Mouse (Mus musculus): Measurements from ENCODE around the gene Arid1b. TPM values are rescaled to one million over a fixed set of nuclear protein-coding genes. Genes with fewer than 3 reads are reported as not detected.

The Arid1b gene
- polyA plus RNA-seq, 1 experiment from 2014 or later: 7.2 TPM

- no peak for DNase-seq (ENCODE audit: low spot score)
- H3K27me3 ChIP-seq (replicated peaks; ENCODE audit: insufficient read depth, low read length): no peaks in the 10 kb centered on the region
- H3K36me3 ChIP-seq (ENCODE audit: insufficient read depth, low read length): no peaks in the 10 kb centered on the region
- no peak overlapping the region for H3K4me3 ChIP-seq (ENCODE audit: low read depth, low read length)
- ATAC-seq: no peak
- H3K9ac ChIP-seq (replicated peaks; ENCODE audit: low read depth): no peak overlapping the region
- peaks cover 5% of the 10 kb centered on the region; the same call in 1 of the 2 replicates for H3K4me1 ChIP-seq (ENCODE audit: insufficient read depth, low read depth, low read length)
- 87% methylated on average over 4 of the region's 4 CpGs for WGBS
- H3K9me3 ChIP-seq (ENCODE audit: low read length): no peaks in the 10 kb centered on the region
- no peak overlapping the region for H3K4me2 ChIP-seq (replicated peaks; ENCODE audit: low read depth, low read length)
- no peak overlapping the region for H3K27ac ChIP-seq (ENCODE audit: low read length)
- no peak for TF ChIP-seq EP300 (IDR thresholded peaks at IDR 0.05)
- TF ChIP-seq CTCF (IDR thresholded peaks at IDR 0.05): no peak
Observed at GRCm38 (mm10) chr17:5215352-5215751, 221.2 kb downstream of the Arid1b start.

DNA sequence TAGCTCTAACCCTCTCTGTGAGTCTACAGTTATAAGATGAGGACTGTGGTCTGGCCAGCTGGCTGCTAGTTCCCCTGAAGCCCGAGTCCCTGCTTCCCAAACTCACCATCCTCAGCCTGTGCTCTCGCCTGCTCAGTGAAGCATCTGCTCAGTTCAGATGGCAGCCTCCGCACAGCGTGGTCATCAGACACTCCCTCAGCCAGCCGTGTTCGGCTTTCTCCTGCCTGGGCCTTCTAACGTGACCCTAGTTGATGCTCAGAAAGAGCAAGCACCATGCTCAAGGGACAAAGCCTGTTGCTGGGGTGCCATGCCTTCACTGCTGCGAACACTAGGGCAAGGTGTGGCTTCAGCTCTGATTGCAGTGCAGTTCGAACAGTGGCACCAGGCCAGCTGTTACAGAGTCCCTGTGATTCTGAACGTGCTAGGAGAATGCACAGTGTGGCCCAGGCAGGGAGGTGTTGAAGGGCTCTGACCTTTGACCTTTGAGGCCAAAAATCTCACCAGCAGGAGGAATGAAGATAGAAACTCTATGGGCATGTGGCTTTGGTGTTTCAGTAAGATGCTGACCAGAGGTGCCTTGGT lies 222.9 kb downstream of the Arid1b start:
- DNase-seq (ENCODE audit: low spot score): no peak
- WGBS: 66% methylated on average over 10 of the region's 10 CpGs
- H3K4me1 ChIP-seq (ENCODE audit: insufficient read depth, low read depth, low read length): no peaks in the 10 kb centered on the region; the same call in 1 of the 2 replicates

DNA sequence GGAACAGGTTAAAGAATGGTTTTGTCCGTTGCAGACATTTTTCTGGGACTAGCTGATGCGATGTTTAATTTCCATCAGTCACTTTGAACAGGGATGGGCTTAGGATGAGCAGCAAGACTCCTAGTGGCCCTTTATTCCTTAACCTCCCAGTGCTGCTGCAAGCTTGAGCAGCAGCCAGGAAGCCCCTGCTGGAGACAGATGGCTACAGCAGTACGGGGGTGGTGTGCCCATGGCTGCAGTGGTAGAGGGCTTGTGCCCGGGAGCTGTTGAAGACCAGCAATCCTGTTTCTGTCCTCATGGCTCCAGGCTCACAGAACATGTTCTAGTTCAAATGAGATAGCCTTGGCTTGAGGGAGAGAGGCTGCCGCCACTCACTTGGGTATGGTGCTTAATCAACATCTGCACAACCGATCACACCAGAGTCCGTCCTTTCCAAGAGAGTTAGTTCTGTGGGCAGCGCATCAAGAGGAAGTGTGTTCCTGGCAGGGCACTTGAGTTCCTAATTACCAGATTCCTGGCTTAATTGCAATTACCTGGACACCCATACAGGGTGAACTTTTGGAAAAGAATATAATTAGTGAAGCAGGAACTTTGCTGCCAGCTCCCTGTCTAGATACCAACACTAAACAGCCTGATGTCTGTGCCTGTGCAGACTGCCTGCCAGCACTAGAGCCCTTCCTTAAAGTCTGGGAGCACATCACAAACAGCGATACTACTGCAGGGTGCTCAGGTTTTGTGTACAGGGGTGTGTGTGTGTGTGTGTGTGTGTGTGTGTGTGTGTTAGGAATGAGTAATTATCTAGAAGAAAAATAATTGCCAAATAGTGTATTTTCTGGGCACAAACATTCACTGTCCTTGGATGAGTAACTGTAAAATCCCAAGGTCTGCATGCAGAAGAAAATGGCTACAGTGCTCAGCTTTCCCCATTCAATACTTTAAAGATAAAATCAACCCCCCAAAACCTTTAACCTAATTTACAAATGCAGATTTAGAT lies 224.0 kb downstream of the Arid1b start:
- H3K4me1 ChIP-seq (ENCODE audit: insufficient read depth, low read depth, low read length): no peaks in the 10 kb centered on the region; the same call in 1 of the 2 replicates
- H3K4me3 ChIP-seq (ENCODE audit: low read depth, low read length): no peak overlapping the region
- no peak overlapping the region for H3K27ac ChIP-seq (ENCODE audit: low read length)
- H3K9me3 ChIP-seq (ENCODE audit: low read length): no peaks in the 10 kb centered on the region
- TF ChIP-seq CTCF (IDR thresholded peaks at IDR 0.05) (peak; percentile 54), EP300 (IDR thresholded peaks at IDR 0.05) (no peak)
- H3K9ac ChIP-seq (replicated peaks; ENCODE audit: low read depth): no peak overlapping the region
- ATAC-seq (no peak), DNase-seq (ENCODE audit: low spot score) (no peak)
- H3K27me3 ChIP-seq (replicated peaks; ENCODE audit: insufficient read depth, low read length): no peaks in the 10 kb centered on the region
- H3K4me2 ChIP-seq (replicated peaks; ENCODE audit: low read depth, low read length): no peak overlapping the region
- no peaks in the 10 kb centered on the region for H3K36me3 ChIP-seq (ENCODE audit: insufficient read depth, low read length)
- WGBS: 73% methylated on average over 9 of the region's 9 CpGs

More for the DNA sequence above, 222.9 kb downstream of the Arid1b start:
- H3K27ac ChIP-seq (ENCODE audit: low read length): no peak overlapping the region
- TF ChIP-seq CTCF (IDR thresholded peaks at IDR 0.05): no peak
- TF ChIP-seq EP300 (IDR thresholded peaks at IDR 0.05): no peak
- H3K36me3 ChIP-seq (ENCODE audit: insufficient read depth, low read length): no peaks in the 10 kb centered on the region
- H3K27me3 ChIP-seq (replicated peaks; ENCODE audit: insufficient read depth, low read length): no peaks in the 10 kb centered on the region
- ATAC-seq: no peak
- H3K9ac ChIP-seq (replicated peaks; ENCODE audit: low read depth): no peak overlapping the region
- H3K4me3 ChIP-seq (ENCODE audit: low read depth, low read length): no peak overlapping the region
- H3K9me3 ChIP-seq (ENCODE audit: low read length): no peaks in the 10 kb centered on the region
- H3K4me2 ChIP-seq (replicated peaks; ENCODE audit: low read depth, low read length): no peak overlapping the region

DNA sequence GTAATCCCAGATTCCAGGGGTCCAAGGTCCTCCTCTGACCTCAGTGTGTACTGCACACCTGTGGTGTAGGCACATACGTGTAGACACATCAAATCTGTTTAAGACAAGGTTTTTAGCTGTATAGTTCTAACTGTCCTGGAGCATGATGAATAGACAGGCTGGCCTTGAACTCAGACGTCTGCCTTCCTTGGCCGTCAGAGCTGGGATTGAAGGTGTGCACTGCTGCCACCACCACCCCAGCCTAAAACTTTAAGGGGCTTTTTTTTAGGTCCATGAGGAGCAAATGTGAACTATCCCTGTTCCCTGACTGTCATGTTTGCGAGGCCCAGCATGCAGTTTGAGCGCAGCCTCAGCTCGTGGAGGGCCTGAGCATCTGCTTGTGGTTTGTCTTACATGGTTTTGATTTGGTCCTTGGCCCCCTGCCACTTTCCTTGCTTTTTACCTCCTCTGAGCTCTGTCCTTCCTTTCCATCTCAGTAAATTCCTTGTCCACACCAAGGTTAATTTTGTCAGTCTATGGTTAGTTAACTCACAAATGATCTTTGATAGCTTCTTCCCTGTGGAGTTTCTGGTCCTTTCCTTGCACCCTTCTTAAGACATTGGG lies 224.9 kb downstream of the Arid1b start:
- no peak overlapping the region for H3K27ac ChIP-seq (ENCODE audit: low read length)
- 72% methylated on average over 6 of the region's 6 CpGs for WGBS
- H3K9me3 ChIP-seq (ENCODE audit: low read length): no peaks in the 10 kb centered on the region
- H3K4me2 ChIP-seq (replicated peaks; ENCODE audit: low read depth, low read length): no peak overlapping the region
- H3K4me1 ChIP-seq (ENCODE audit: insufficient read depth, low read depth, low read length): no peaks in the 10 kb centered on the region; the same call in 1 of the 2 replicates
- H3K27me3 ChIP-seq (replicated peaks; ENCODE audit: insufficient read depth, low read length): no peaks in the 10 kb centered on the region
- DNase-seq (ENCODE audit: low spot score) (no peak), ATAC-seq (no peak)
- no peak overlapping the region for H3K9ac ChIP-seq (replicated peaks; ENCODE audit: low read depth)
- no peak overlapping the region for H3K4me3 ChIP-seq (ENCODE audit: low read depth, low read length)
- H3K36me3 ChIP-seq (ENCODE audit: insufficient read depth, low read length): no peaks in the 10 kb centered on the region
- TF ChIP-seq CTCF (IDR thresholded peaks at IDR 0.05) (no peak), EP300 (IDR thresholded peaks at IDR 0.05) (no peak)

GRCm38 (mm10) chr17:5221041-5221440 lies 226.9 kb downstream of the Arid1b start:
- TF ChIP-seq EP300 (IDR thresholded peaks at IDR 0.05): no peak
- TF ChIP-seq CTCF (IDR thresholded peaks at IDR 0.05): no peak
- Histone ChIP-seq H3K4me2 (replicated peaks; ENCODE audit: low read depth, low read length) (no peak overlapping the region), H3K4me3 (ENCODE audit: low read depth, low read length) (no peak overlapping the region), H3K9me3 (ENCODE audit: low read length) (no peaks in the 10 kb centered on the region), H3K9ac (replicated peaks; ENCODE audit: low read depth) (no peak overlapping the region), H3K27ac (ENCODE audit: low read length) (peak overlapping the region; percentile 54; the same call in 1 of the 2 replicates), H3K36me3 (ENCODE audit: insufficient read depth, low read length) (no peaks in the 10 kb centered on the region), H3K27me3 (replicated peaks; ENCODE audit: insufficient read depth, low read length) (no peaks in the 10 kb centered on the region), H3K4me1 (ENCODE audit: insufficient read depth, low read depth, low read length) (no peaks in the 10 kb centered on the region; the same call in 1 of the 2 replicates)
- WGBS: 42% methylated on average over 8 of the region's 8 CpGs
- ATAC-seq (peak; percentile 88), DNase-seq (ENCODE audit: low spot score) (peak; percentile 85)

- no peaks in the 10 kb centered on the region for H3K9me3 ChIP-seq (ENCODE audit: low read length)
- ATAC-seq: no peak
- no peak for DNase-seq (ENCODE audit: low spot score)
- TF ChIP-seq EP300 (IDR thresholded peaks at IDR 0.05): no peak
- no peak for TF ChIP-seq CTCF (IDR thresholded peaks at IDR 0.05)
- H3K4me2 ChIP-seq (replicated peaks; ENCODE audit: low read depth, low read length): no peak overlapping the region
- H3K27ac ChIP-seq (ENCODE audit: low read length): no peak overlapping the region
- no peak overlapping the region for H3K9ac ChIP-seq (replicated peaks; ENCODE audit: low read depth)
- peaks cover under 1% of the 10 kb centered on the region; the same call in 1 of the 2 replicates for H3K4me1 ChIP-seq (ENCODE audit: insufficient read depth, low read depth, low read length)
- 59% methylated on average over 4 of the region's 4 CpGs for WGBS
- no peaks in the 10 kb centered on the region for H3K36me3 ChIP-seq (ENCODE audit: insufficient read depth, low read length)
- no peak overlapping the region for H3K4me3 ChIP-seq (ENCODE audit: low read depth, low read length)
- H3K27me3 ChIP-seq (replicated peaks; ENCODE audit: insufficient read depth, low read length): no peaks in the 10 kb centered on the region
Observed at GRCm38 (mm10) chr17:5221558-5221957, 227.4 kb downstream of the Arid1b start.

Measured in lung, postnatal 0 days (tissue).